Mouse (Mus musculus): Measurements from ENCODE around the gene Fbxw17. TPM values are rescaled to one million over a fixed set of nuclear protein-coding genes. Genes with fewer than 3 reads are reported as not detected.
A peak's percentile ranks its signal among the peaks of the same experiment; 100 is the strongest.
"Not testable (repeated sequence)": the region's sequence is repeated elsewhere in the genome, so short reads cannot be mapped to it uniquely, and the experiment has no call there.

Fbxw17 gene
- 20.4 and 20.7 TPM in 2 replicates for polyA plus RNA-seq (2012; rRNA removed)

DNA sequence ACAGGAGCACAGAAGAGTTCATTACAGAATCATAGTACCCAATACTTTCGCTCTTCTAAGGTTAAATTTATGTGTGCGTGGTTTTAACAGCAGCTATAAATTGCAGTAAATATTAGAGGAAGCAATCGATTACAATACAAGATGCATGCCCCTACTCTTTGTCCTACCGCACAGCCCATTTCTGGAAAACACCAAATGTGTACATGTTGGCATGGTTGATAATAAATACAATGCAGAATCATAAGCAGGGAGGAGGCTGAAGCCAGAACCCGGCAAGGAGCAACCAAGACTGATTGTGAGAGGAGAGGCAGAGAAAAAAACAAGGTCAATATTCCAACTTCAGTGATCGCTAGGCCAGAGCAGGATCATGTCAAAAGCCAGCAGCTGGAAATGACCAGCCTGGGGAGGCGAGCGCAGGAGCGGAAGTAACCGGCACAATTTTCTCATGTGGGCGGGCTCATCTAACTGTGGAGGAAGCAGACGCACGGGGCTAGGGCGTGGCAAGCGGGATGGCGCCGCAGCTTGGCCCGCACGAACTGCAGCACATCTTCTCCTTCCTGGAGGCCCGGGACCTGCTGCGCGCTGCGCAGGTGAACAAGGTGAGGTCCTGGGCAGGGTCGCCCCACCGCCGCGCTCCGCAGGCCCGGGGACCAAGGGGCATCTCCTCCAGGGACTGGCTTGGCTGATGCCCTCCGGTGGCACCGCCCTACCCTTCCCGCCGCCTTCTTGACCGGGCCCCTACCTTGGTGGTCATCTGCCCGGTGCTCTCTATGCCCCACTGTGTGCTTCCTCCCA, at the start of gene Fbxw17:
Gene Fbxw17, plus strand, starts transcription at position 476 of the 795 bp plus-strand sequence.
- WGBS = 9% methylated on average over 35 of the region's 35 CpGs
- peak; percentile 46 for DNase-seq (ENCODE audit: low read depth, low spot score)

DNA sequence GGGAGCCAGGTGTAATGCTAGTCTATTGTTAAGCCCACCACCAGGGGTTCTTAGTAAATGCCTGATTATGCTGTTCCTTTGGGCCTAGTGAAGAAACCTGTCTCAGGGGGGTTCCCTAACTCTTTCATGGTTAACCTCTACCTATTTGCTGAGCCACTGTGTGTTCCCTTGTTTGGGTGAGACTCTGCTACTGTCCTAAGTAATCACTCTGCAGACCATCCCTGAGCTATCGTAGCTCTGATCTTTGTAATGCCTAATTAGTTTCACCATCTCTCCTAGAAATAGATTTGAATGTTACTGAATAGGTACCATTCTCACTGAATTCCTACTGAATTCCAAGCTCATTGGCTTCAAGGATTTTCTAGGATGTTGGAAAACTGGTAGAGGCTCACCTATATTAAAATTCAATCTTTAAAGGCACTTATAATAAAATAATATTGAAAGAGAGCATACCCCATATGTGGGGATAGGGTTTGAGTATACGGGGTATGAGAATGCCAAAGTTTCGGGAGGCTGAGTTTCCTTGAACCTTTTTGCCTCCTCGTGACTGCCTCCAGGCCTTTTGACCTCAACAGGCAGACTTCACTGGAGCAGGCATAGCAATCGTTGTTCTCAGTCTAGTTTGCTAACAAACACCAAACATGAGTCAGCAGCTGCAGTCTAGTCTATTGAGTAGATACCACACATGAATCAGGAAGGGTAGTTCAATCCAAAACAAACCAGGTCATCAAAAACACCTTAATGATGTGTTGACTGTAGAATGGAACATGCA, 44.5 kb upstream of the Fbxw17 start:
- 76% methylated on average over 5 of the region's 5 CpGs for WGBS
- DNase-seq (ENCODE audit: low read depth, low spot score) = not testable (repeated sequence)

DNA sequence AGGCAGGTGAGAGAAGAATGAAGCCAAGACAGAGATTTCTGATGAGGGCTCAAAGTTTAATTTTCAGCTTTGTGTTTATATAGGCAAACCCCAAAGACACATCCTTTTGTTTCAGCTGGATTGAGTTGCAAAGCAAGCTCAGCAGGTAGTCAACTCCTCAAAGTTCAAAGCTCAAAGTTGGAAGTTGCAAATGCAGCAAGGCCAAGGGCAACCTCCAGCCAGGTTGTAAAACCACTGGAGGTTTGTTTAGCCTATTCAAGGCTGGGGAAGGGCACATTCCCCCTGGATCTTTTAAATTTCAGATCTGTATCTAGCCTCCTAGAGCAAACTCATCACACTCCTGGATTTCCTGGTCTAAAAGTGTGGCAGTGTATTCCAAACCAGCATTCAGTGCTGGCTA, 28.5 kb upstream of the Fbxw17 start:
- DNase-seq (ENCODE audit: low read depth, low spot score) = not testable (repeated sequence)

DNA sequence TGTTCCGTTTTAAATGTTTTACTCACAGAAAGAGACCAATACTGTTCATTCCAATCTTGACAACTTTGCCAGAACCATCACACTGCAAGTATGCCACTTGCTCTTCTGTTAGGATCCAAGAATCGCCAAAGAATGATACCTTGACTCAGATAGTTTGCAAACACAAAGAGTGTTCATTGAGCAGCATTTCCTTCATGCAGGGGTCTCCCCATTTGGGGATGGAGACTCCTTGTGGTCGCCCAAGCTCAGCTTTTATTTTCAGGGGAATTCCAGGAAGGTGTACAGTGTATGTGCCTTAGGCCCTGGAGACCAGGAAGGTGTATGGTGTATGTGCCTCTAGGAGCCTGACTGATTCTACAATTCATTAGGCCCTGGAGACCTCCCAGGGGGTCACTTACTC, 757 bp downstream of the Fbxw17 start:
- 44% methylated on average over 3 of the region's 3 CpGs for WGBS

DNA sequence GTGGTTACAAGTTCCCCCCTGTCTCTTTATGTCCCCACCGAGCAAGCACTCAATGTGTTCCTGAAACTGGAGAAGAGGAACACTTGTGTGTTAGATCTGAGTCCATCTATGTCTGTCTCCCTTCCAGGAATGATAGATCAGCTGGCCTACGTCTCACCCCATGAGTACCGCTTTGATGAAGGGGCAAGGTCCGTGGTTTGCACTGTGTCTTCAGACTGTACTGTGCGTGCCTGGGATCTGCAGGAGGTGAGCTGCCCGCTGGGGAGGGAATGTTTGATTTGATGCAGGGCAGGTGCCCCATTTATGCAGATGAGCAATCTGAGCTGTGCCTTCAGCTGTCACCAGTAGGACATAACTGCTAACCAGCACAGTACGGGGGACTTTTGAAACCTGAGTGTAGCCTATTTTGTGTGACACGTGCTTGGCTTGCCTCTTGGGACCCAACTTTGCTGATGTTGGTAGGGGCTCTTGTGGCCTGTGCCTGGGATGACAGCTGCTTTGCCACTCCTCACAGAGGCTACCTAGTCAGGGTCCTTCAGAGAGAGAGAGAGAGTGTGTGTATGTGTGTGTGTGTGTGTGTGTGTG, 6.1 kb downstream of the Fbxw17 start:
- DNase-seq (ENCODE audit: low read depth, low spot score) = no peak
- 91% methylated on average over 8 of the region's 8 CpGs for WGBS

More for the DNA sequence above, 757 bp downstream of the Fbxw17 start:
- DNase-seq (ENCODE audit: low read depth, low spot score) = no peak

DNA sequence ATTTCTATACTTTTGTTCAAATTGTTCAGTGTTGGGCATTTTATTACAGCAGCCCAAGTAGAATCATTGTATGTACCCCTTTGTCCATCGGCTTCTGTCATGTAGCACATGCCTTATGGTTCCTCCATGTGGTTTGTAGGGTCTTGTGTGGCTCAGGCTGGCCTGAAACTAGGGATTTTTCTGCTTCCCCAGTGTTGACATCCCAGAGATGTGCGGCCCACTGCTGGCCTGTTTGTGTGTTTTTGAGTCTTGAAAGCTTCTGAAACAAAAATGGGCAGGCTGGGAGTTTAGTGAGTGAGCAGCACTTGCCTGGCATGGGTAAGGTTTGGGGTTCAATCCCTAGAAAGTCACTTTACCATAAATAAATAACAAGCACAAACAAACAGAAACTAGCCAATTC, 6.9 kb downstream of the Fbxw17 start:
- DNase-seq (ENCODE audit: low read depth, low spot score) = no peak
- 93% methylated on average over 2 of the region's 2 CpGs for WGBS

DNA sequence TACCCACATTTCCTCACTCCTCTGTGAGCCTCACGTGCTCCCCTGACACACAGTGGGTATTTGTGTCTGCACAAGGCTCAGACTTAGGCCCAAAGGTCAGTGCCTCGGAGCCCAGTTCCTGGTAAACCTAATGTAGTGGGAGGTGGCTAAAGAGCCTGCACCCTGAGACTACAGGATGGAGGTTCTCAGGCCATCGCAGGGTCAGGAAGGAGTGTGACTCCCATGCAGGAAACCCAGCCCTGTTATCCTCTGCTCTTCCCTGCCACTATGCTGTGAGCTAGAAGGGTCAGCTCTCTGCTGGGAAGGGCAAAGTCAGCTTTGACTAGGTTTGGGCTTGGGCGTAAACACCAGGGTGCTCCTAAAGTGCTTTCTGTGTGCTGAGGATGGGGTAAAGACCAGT, 9.0 kb downstream of the Fbxw17 start:
- no peak for DNase-seq (ENCODE audit: low read depth, low spot score)
- WGBS = 86% methylated on average over 4 of the region's 4 CpGs

DNA sequence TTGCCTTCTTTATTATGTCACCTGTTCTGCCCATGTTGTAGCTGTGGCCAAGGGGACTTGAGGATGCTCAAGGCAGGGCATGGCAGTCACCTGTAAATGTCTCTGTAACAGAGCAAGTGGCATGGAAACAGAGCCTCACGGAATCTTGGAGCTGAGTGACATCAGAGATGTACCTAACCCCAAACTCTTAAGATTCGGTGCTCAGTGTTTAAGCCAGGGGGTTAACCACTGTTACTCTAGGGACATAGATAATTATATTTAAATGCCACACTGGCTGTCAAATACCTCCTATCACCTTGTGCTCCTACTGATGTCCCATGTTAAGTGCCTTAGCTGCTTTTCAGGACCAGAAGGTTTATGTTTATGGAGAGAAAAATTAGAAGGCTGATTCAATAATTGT, 26.1 kb downstream of the Fbxw17 start, which contains the start of gene Gm47429:
Gene Gm47429, minus strand, starts transcription at position 101 of the 400 bp plus-strand sequence.
- 86% methylated on average over 2 of the region's 2 CpGs for WGBS
- no peak for DNase-seq (ENCODE audit: low read depth, low spot score)

DNA sequence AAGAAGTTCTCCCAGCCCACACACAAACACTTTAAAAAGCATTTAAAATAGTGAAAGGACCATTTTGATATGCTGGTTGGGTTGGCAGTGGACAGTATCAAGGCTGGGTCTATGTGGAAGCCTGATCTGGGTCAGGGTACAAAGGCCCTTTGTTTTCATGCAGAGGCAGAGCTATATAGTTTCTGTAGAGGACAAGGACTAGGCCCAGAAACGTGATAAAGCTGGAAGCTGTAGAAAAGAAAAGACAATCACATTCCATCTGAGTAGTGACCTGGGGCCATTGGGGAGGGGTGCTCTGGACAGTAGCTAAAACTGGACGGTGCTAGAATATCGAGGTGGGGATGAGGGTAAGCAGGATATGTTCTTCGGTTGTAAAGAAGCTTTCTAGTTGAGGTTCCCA, 27.6 kb downstream of the Fbxw17 start:
- no peak for DNase-seq (ENCODE audit: low read depth, low spot score)
- WGBS = 63% methylated on average over 4 of the region's 4 CpGs

DNA sequence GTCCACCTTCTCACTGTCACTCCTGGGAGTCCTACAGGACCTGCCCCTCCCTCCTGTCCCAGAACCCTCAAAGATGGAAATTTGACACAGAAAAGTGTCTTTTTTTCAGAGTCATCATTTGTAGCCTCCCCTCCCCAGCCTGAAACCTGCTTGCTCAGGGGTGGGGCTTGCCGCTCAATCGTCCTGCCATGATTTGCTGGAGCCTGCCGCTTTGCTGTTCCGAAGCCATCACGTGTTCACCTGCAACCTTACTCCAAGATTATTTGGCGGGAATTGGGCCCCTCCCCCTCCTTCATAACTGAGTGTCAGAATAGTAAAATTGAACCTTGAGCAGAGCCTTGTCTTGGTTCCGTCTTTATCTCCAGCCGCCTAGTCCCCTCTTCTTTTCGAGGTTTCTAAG, 34.6 kb downstream of the Fbxw17 start:
- WGBS = 63% methylated on average over 9 of the region's 9 CpGs
- not testable (repeated sequence) for DNase-seq (ENCODE audit: low read depth, low spot score)

DNA sequence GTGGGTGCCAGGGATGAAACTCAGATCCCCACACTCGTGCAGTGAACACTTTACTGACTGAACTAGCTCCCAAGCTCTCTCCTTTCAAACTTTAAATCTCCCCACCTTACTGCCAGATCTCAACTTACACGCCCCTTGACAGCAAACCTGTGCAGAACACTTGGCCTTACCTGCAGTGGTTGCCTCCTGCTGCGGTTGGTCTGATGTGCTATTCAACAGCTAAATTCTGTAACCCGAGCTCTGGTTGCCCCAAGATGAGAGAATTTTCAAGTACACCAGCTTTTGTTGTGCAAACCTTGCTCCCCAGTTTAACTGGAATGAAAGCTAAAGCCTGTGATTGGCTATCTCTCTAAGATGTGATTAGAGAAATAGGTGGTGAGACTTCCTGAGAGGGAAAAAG, 35.8 kb downstream of the Fbxw17 start:
- no peak for DNase-seq (ENCODE audit: low read depth, low spot score)
- WGBS = 28% methylated on average over 4 of the region's 4 CpGs

DNA sequence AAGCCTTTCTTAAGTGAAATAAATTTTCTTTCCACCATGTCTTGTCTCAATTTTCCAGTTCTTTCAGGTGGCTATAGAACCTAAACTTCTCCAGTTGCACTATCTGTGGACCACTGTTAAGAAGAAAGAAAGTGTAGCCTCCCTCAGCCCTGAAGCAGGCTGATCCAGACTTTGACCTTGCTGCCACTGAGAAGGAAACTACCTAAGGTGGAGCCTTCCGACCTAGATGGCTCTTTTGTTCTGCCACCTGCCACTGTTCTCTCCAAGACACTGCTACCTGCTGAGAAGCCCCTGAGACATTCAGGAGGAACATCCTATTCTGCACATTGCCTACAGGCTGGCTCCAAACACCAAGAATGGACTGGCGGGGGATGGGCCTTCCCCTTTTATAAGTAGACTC, 42.8 kb downstream of the Fbxw17 start:
- WGBS = 59% methylated on average over 2 of the region's 2 CpGs
- not testable (repeated sequence) for DNase-seq (ENCODE audit: low read depth, low spot score)

DNA sequence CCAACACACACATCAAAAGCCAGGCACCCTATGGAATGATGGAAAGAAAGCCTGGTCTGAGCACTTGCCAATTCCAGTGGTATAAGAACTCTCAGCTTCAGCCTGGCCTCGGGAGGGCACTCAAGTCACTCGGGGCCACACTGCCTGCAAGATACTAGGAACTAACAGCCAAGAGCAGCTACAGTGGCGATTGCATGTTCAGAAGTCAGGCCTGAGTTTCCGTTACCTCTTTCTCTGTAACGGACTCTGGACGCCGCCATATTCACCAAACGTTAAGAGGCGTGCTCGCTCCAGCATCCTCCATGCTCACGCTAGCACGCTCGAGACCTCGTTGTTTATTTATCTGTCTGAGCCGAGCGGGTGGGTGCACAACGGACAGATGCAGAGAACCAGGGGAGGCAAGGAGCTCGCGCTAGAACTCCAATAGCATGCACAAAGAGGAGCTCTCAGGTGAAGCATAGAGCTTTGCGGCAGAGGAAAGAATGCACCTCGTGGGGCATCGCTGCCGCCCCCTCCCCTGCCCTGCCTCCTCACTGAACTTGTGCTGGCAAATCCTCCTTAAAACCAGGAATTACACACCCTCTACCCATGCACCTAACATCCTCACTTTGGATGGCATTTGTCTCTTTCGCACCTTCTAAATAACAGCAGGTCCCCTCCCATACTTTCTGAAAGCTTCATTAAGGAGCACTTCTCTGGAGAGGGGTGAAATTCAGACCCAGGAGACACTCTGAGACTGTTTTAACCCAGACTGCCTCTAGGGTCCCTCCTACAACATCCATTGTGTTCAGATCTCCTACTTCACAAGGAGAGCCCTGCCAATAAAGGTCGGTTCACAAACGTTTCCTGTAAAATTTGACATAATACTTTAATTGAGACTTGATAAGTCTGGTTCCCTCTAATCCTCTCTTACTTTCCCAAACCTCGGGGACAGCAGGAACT, 47.2 kb downstream of the Fbxw17 start:
- 28% methylated on average over 27 of the region's 27 CpGs for WGBS

DNA sequence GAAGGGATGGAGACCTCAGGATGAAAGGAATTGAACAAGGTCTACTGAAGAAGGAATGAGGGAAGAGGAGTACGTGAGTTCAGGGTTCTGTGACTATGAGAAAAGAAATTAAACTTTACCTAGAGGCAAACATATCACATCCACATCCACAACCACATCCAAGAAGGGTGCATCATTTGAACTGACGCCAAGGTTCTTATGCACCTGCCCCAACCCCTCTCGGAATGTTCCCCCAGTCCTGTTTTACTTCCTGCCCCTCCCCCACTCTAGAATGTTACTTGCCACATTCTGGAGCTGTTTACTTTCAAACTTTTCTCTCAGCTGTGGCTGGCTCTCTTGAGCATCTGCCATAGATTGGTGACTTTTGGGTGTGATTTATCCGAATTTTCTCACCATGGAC, 49.3 kb downstream of the Fbxw17 start, which contains the start of gene Nutm2:
Gene Nutm2, plus strand, starts transcription at position 301 of the 400 bp plus-strand sequence.
- DNase-seq (ENCODE audit: low read depth, low spot score) = no peak
- 56% methylated on average over 4 of the region's 4 CpGs for WGBS

More for the DNA sequence above, 47.2 kb downstream of the Fbxw17 start:
- DNase-seq (ENCODE audit: low read depth, low spot score) = no peak

Other genes starting within 250 kb of the Fbxw17 start
- gene Gm906, start 167.6 kb upstream of the Fbxw17 start, polyA plus RNA-seq (2012; rRNA removed) = not detected in 2 replicates
- gene Gm47429, start 26.0 kb downstream of the Fbxw17 start, polyA plus RNA-seq (2012; rRNA removed) = not detected in 2 replicates
- not detected in 2 replicates for gene Nutm2, start 49.4 kb downstream of the Fbxw17 start, polyA plus RNA-seq (2012; rRNA removed)
- gene Gm904, start 225.4 kb downstream of the Fbxw17 start, polyA plus RNA-seq (2012; rRNA removed) = not detected in 2 replicates